Mouse (Mus musculus): ENCODE measurements at regions not wholly inside any gene's neighbourhood (a gene's known extent, or its start where the extent isn't known, plus 50 kb on each side); places are given as distances from the start of the nearest gene placed in this dataset.

DNA sequence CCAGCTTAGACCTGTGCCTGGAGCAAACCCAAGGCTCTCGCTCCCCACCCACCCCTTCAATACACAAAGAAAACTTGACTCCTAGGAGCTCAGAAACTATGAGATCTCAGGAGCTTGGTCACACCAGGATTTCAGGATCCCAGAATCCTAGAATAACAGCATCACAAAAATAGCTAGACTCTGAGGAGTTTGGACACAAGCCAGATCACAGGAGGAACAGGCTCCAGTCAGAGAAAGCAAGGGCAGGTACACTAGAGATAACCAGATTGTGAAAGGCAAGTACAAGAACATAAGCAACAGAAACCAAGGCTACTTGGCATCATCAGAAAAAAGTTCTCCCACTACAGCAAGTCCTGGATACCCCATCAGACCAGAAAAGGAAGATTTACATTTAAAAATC is 221.5 kb downstream of the Epha7 start:
- 89% methylated on average over 1 of the region's 1 CpGs for WGBS
- H3K27ac ChIP-seq (ENCODE audit: low read depth, low read length), result no peak overlapping the region
- TF ChIP-seq CTCF (IDR thresholded peaks at IDR 0.05; ENCODE audit: low read depth), result no peak
- no peak overlapping the region for H3K9ac ChIP-seq (ENCODE audit: low read depth, low read length)
- H3K4me3 ChIP-seq (ENCODE audit: low read depth, low read length), result no peak overlapping the region
- H3K9me3 ChIP-seq (ENCODE audit: control insufficient read depth), result no peaks in the 10 kb centered on the region
- H3K36me3 ChIP-seq (ENCODE audit: control insufficient read depth, insufficient read depth), result no peaks in the 10 kb centered on the region
- H3K4me2 ChIP-seq (replicated peaks; ENCODE audit: low read depth), result no peak overlapping the region
- no peaks in the 10 kb centered on the region for H3K4me1 ChIP-seq (replicated peaks; ENCODE audit: control insufficient read depth, insufficient read depth, low read length)
- no peak for ATAC-seq
- H3K27me3 ChIP-seq (replicated peaks; ENCODE audit: control insufficient read depth, insufficient read depth, low read length), result no peaks in the 10 kb centered on the region

DNA sequence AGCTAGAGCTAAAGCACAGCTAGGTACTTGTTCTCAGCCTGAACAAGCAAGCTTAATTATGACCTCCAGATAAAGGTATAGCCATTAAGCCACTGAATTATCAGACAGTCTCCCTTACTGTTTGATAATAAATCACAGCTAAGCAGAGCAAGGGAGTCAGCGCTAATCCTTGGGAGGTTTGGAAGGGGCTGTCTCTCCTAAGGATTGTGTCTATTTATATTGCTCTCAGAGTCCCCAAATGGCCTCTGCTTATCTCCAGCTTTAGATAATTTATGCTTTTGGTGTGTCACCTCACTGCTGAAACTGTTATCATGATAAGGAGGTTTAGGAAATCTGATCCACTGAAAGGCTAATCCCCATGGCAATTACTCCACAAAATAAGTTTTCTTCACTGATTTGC is 227.1 kb downstream of the Epha7 start:
- H3K9ac ChIP-seq (ENCODE audit: low read depth, low read length), result no peak overlapping the region
- H3K4me3 ChIP-seq (ENCODE audit: low read depth, low read length), result no peak overlapping the region
- no peak for TF ChIP-seq CTCF (IDR thresholded peaks at IDR 0.05; ENCODE audit: low read depth)
- no peaks in the 10 kb centered on the region for H3K4me1 ChIP-seq (replicated peaks; ENCODE audit: control insufficient read depth, insufficient read depth, low read length)
- no peak overlapping the region for H3K27ac ChIP-seq (ENCODE audit: low read depth, low read length)
- H3K9me3 ChIP-seq (ENCODE audit: control insufficient read depth), result no peaks in the 10 kb centered on the region
- no peak for ATAC-seq
- no peak overlapping the region for H3K4me2 ChIP-seq (replicated peaks; ENCODE audit: low read depth)
- H3K27me3 ChIP-seq (replicated peaks; ENCODE audit: control insufficient read depth, insufficient read depth, low read length), result no peaks in the 10 kb centered on the region
- 4% methylated on average over 1 of the region's 1 CpGs for WGBS
- H3K36me3 ChIP-seq (ENCODE audit: control insufficient read depth, insufficient read depth), result no peaks in the 10 kb centered on the region

- Histone ChIP-seq H3K9me3 (ENCODE audit: control insufficient read depth) (no peaks in the 10 kb centered on the region), H3K27ac (ENCODE audit: low read depth, low read length) (no peak overlapping the region), H3K4me3 (ENCODE audit: low read depth, low read length) (no peak overlapping the region), H3K4me1 (replicated peaks; ENCODE audit: control insufficient read depth, insufficient read depth, low read length) (no peaks in the 10 kb centered on the region), H3K27me3 (replicated peaks; ENCODE audit: control insufficient read depth, insufficient read depth, low read length) (no peaks in the 10 kb centered on the region), H3K9ac (ENCODE audit: low read depth, low read length) (no peak overlapping the region), H3K36me3 (ENCODE audit: control insufficient read depth, insufficient read depth) (no peaks in the 10 kb centered on the region), H3K4me2 (replicated peaks; ENCODE audit: low read depth) (no peak overlapping the region)
- 76% methylated on average over 12 of the region's 12 CpGs for WGBS
- ATAC-seq, result no peak
- no peak for TF ChIP-seq CTCF (IDR thresholded peaks at IDR 0.05; ENCODE audit: low read depth)
These were observed 256.0 kb downstream of the Epha7 start for GRCm38 (mm10) chr4:29068678-29069621.

- Histone ChIP-seq H3K36me3 (ENCODE audit: control insufficient read depth, insufficient read depth) (no peaks in the 10 kb centered on the region), H3K9ac (ENCODE audit: low read depth, low read length) (no peak overlapping the region), H3K4me2 (replicated peaks; ENCODE audit: low read depth) (no peak overlapping the region), H3K27ac (ENCODE audit: low read depth, low read length) (no peak overlapping the region), H3K4me3 (ENCODE audit: low read depth, low read length) (no peak overlapping the region), H3K9me3 (ENCODE audit: control insufficient read depth) (no peaks in the 10 kb centered on the region), H3K4me1 (replicated peaks; ENCODE audit: control insufficient read depth, insufficient read depth, low read length) (no peaks in the 10 kb centered on the region), H3K27me3 (replicated peaks; ENCODE audit: control insufficient read depth, insufficient read depth, low read length) (no peaks in the 10 kb centered on the region)
- ATAC-seq, result no peak
- no peak for TF ChIP-seq CTCF (IDR thresholded peaks at IDR 0.05; ENCODE audit: low read depth)
These were observed 261.3 kb downstream of the Epha7 start for GRCm38 (mm10) chr4:29074204-29074603.

DNA sequence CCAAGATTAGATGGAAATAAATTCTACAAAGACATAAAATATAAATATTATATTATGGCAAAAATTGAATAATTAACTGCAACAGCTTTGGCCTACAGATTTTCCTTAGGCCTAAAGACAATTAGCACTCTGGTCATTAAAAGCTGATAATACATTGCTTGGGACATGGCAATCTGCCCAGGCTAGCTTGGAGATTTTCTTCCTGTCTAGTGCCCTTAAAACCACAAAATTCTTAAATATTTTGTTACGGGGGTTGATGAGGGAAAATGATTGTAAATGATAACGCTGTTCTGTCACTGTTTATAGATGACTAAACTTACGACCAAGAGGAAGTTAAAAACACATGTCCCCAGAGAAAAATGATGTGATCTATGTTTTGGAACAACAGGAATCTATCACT is 261.9 kb downstream of the Epha7 start:
- no peak overlapping the region for H3K27ac ChIP-seq (ENCODE audit: low read depth, low read length)
- H3K27me3 ChIP-seq (replicated peaks; ENCODE audit: control insufficient read depth, insufficient read depth, low read length), result no peaks in the 10 kb centered on the region
- no peak overlapping the region for H3K4me2 ChIP-seq (replicated peaks; ENCODE audit: low read depth)
- WGBS, result 68% methylated on average over 3 of the region's 3 CpGs
- no peaks in the 10 kb centered on the region for H3K9me3 ChIP-seq (ENCODE audit: control insufficient read depth)
- ATAC-seq, result no peak
- no peak overlapping the region for H3K9ac ChIP-seq (ENCODE audit: low read depth, low read length)
- no peak for TF ChIP-seq CTCF (IDR thresholded peaks at IDR 0.05; ENCODE audit: low read depth)
- no peaks in the 10 kb centered on the region for H3K4me1 ChIP-seq (replicated peaks; ENCODE audit: control insufficient read depth, insufficient read depth, low read length)
- H3K4me3 ChIP-seq (ENCODE audit: low read depth, low read length), result no peak overlapping the region
- no peaks in the 10 kb centered on the region for H3K36me3 ChIP-seq (ENCODE audit: control insufficient read depth, insufficient read depth)

DNA sequence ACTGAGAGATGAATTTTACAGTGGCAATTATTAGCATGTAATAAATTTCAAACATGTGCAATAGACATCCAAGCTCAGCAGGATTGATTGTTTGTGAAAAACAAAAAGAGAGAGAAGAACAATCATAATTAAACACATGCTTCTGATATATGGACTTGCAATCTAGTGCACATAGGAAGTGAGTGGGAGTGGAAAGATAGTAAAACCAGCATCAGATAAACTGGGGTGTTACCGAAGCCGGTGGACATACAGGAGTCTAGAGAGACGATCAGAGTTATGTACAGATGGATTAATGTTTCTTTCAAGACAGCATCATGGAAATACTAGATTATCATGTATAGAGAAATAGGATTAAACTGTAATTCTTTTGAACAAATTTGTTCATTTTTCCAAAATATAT is 263.8 kb downstream of the Epha7 start:
- Histone ChIP-seq H3K4me3 (ENCODE audit: low read depth, low read length) (no peak overlapping the region), H3K4me1 (replicated peaks; ENCODE audit: control insufficient read depth, insufficient read depth, low read length) (no peaks in the 10 kb centered on the region), H3K9me3 (ENCODE audit: control insufficient read depth) (no peaks in the 10 kb centered on the region), H3K4me2 (replicated peaks; ENCODE audit: low read depth) (no peak overlapping the region), H3K27me3 (replicated peaks; ENCODE audit: control insufficient read depth, insufficient read depth, low read length) (no peaks in the 10 kb centered on the region), H3K27ac (ENCODE audit: low read depth, low read length) (no peak overlapping the region), H3K36me3 (ENCODE audit: control insufficient read depth, insufficient read depth) (no peaks in the 10 kb centered on the region), H3K9ac (ENCODE audit: low read depth, low read length) (no peak overlapping the region)
- no peak for TF ChIP-seq CTCF (IDR thresholded peaks at IDR 0.05; ENCODE audit: low read depth)
- 68% methylated on average over 3 of the region's 3 CpGs for WGBS
- no peak for ATAC-seq
